Mouse (Mus musculus) heart, embryonic 11.5 days (tissue): ENCODE data around the gene Cadm1. TPM values are rescaled to one million over a fixed set of nuclear protein-coding genes. Genes with fewer than 3 reads are reported as not detected.

Source experiments
- ATAC-seq: fragments of 200-750 bp; cut with Nextera tagmentation; replicated peaks from 2 replicates; pipeline ENCODE4 v1.8.0; 2017; ENCODE audit warnings: moderate library complexity; ENCODE audit not compliant: insufficient number of reproducible peaks, low FRiP score, low TSS enrichment
- H3K27ac ChIP-seq: fragments of 300-500 bp; sonication (generic); 2 replicates; pipeline ENCODE4 v1.5.1; 2014; ENCODE audit warnings: mild to moderate bottlenecking, low read depth, low read length
- H3K27me3 ChIP-seq: fragments of 300-500 bp; sonication (generic); 2 replicates; pipeline ENCODE4 v1.6.1; 2014; ENCODE audit warnings: mild to moderate bottlenecking, low read length, mixed read lengths; ENCODE audit not compliant: control insufficient read depth, insufficient read depth
- H3K36me3 ChIP-seq: fragments of 300-500 bp; sonication (generic); 2 replicates; pipeline ENCODE4 v1.6.1; 2014; ENCODE audit warnings: mild to moderate bottlenecking, low read length, moderate library complexity, mixed read lengths; ENCODE audit not compliant: control insufficient read depth, insufficient read depth
- H3K4me1 ChIP-seq: fragments of 300-500 bp; sonication (generic); 2 replicates; pipeline ENCODE4 v1.6.1; 2014; ENCODE audit warnings: low read length; ENCODE audit not compliant: control insufficient read depth, insufficient read depth
- H3K4me2 ChIP-seq: fragments of 300-500 bp; sonication (generic); 2 replicates; pipeline ENCODE4 v1.6.1; 2014; ENCODE audit warnings: mild to moderate bottlenecking, moderate library complexity
- H3K4me3 ChIP-seq: fragments of 300-500 bp; sonication (generic); 2 replicates; pipeline ENCODE4 v1.5.1; 2014; ENCODE audit warnings: low read depth, low read length
- H3K9ac ChIP-seq: fragments of 300-500 bp; sonication (generic); 2 replicates; pipeline ENCODE4 v1.6.1; 2014; ENCODE audit warnings: mild to moderate bottlenecking, low read depth, low read length, moderate library complexity
- H3K9me3 ChIP-seq: fragments of 300-500 bp; sonication (generic); replicated peaks from 2 replicates; pipeline ENCODE4 v1.6.1; 2016; ENCODE audit warnings: low read length; ENCODE audit not compliant: control insufficient read depth
- WGBS: fragments of 180-500 bp; shearing (Covaris S2); extraction: QIAGEN DNeasy Blood & Tissue Kit; methylation state at CpG from one replicate; pipeline ENCODE4 v1.1.7; 2014; ENCODE audit not compliant: insufficient replicate concordance; 5-methylcytosine and 5-hydroxymethylcytosine counted together
- polyA plus RNA-seq: library from polyadenylated mRNA; unstranded; fragments of >200 nt; fragmentation: Nextera tagmentation; extraction: Ambion mirVana; gene quantifications from 2 replicates; pipeline ENCODE4 v1.2.1, GENCODE M21; 2014

Cadm1 gene
- polyA plus RNA-seq, 1 experiment from 2014 or later: 30.3 TPM

DNA sequence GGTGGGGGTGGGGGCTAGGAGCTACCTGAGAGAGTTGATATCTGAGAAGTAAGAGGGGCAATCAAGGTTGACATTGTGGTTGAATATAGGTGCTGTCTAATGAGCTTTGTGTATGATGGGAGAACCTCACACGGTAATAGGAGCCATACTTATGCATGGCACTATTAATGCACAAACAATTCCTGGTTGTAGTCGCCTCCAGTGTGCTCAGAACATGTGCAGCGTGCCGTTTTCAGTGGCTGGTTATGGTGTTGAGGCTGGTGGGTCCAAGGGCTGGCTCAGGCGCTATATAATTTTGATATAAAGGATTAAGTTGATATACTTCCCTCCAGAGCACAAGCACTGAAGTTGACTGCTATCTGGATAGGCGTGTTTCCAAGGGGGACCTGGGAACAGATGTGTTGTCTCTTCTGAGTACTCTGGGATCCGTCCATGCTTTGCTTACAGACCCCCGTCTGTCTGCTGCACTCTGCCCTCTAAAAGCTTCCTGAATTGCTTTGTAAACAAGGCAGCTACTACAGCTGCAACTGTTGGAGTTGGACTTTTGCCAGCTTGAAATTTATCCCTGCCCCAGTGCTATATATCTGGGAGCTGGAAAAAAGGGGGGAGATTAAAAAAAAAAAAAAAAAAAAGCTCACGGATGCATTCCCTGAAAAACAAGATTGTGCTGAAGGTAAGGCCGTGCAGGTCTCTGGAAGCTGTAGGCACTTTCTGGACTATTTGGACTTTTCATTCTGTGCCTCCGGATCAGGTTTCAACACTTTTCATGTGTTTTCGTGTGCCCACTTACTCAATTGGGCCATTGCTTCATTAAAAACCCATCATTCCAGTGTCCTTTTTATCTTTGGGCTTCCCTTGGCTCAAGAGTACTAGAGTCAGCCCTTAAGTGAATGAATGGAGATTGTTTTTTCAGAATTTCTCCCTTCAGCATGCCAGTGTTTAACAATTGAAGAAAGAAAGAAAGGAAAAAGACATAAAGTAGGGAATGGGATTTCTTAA lies 93.8 kb downstream of the Cadm1 start:
- Histone ChIP-seq H3K27ac (no peak overlapping the region), H3K9ac (no peak overlapping the region), H3K4me1 (peaks cover 7% of the 10 kb centered on the region), H3K27me3 (no peaks in the 10 kb centered on the region), H3K4me2 (no peak overlapping the region), H3K9me3 (no peaks in the 10 kb centered on the region), H3K36me3 (no peaks in the 10 kb centered on the region), H3K4me3 (no peak overlapping the region)
- ATAC-seq: no peak
- 53% methylated on average over 12 of the region's 12 CpGs for WGBS

DNA sequence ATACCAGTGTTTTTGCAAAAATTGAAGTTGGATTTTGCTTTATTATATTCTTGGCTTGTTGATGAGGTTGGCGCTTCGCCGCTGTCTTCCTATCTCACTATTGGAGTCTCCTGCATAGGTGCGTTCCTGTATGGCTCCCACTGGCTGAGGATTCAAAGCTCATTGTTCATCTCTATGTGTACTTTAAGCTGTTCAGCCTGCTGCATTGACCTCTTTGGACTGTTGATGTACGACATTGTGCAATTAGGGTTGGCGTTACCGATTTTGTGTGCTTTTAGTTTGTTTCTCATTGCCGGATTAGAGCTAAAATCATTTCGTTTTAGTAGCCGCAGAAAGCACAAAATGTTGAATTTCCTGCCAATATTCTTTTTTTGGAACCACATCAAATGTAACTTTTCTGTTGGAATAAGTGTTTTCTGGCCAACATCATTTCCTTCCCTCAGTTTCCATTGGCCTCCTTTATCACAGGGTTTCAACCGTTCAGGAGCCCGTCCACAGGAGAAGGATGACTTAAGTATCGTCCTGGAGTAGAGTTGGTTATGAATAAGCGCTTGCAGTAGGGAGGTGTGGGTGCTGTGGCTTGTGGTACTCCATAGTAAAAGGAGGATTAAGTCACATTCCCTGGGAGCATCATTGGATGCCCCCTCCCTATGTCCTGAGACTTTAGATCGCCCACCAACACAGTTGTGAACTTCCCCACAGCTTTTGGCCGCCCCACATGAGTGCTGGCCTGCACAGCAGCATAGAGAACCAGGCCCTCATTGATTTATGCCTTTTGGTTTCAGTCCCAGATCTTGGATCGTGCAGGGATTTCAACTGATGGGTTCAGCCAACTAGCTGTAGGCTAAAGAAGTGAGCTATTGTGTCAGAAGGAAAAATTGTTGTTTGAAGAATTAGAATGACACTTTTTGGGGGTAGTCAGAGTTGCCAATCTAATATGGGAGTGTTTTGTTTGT lies 94.9 kb downstream of the Cadm1 start:
- no peak overlapping the region for H3K4me3 ChIP-seq
- H3K4me2 ChIP-seq: no peak overlapping the region
- no peaks in the 10 kb centered on the region for H3K36me3 ChIP-seq
- H3K27ac ChIP-seq: no peak overlapping the region
- H3K4me1 ChIP-seq: no peaks in the 10 kb centered on the region
- WGBS: 83% methylated on average over 17 of the region's 17 CpGs
- H3K9me3 ChIP-seq: no peaks in the 10 kb centered on the region
- H3K9ac ChIP-seq: no peak overlapping the region
- ATAC-seq: no peak
- H3K27me3 ChIP-seq: no peaks in the 10 kb centered on the region

DNA sequence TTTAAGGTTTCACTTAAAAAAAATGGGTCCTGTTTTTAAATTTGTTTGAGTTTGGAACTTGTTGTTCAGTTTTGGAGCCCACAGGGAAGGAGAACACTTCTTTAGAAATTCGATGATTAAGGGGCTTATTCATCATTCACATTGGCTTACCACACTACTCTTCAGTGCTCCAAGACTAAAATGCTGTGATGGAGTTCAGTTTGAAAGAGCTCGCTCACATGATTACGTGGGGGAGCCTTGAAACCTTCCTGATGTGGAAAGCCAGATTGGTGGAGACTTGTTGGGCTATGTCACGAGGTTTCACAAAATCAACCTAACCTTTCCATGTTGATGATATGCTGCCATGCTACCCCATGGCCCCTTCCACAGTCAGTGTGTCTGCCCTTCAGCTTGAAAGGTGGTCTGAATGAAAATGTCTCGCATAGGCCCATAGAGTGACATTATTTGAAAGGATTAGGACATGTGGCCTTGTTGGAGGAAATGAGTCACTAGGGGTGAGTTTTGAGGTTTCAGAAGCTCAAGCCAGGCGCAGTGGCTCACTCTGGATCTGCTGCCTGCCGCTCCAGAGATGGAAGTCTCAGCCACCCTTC lies 95.7 kb downstream of the Cadm1 start:
- Histone ChIP-seq H3K4me2 (no peak overlapping the region), H3K4me3 (no peak overlapping the region), H3K36me3 (no peaks in the 10 kb centered on the region), H3K9ac (no peak overlapping the region), H3K27me3 (no peaks in the 10 kb centered on the region), H3K4me1 (no peaks in the 10 kb centered on the region), H3K9me3 (no peaks in the 10 kb centered on the region), H3K27ac (no peak overlapping the region)
- WGBS: 83% methylated on average over 7 of the region's 7 CpGs
- no peak for ATAC-seq

GRCm38 (mm10) chr9:47627966-47628365 lies 98.0 kb downstream of the Cadm1 start:
- H3K27me3 ChIP-seq: no peaks in the 10 kb centered on the region
- 75% methylated on average over 2 of the region's 2 CpGs for WGBS
- H3K9me3 ChIP-seq: no peaks in the 10 kb centered on the region
- no peak overlapping the region for H3K4me3 ChIP-seq
- no peaks in the 10 kb centered on the region for H3K4me1 ChIP-seq
- H3K4me2 ChIP-seq: no peak overlapping the region
- H3K9ac ChIP-seq: no peak overlapping the region
- H3K27ac ChIP-seq: no peak overlapping the region
- no peaks in the 10 kb centered on the region for H3K36me3 ChIP-seq
- ATAC-seq: no peak

DNA sequence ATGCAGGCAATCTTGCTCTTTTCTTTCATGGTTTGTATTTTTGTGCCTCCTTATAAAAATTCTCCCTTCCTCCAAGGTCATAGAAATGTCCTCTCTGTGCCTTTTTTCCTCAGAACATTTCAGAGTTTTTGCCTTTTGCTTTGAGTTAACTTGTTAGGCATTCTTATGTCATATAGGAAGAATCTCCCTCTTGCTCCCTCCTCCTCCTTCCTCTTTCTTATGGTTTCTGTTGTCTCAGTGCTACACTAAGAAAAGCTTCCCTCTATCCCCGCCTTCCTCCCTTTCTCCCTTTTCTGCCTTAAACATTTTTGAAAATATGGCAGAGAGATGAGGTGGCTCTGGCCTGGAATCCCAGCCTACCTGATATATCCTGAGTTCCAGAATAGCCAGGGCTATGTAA lies 98.6 kb downstream of the Cadm1 start:
- Histone ChIP-seq H3K4me1 (no peaks in the 10 kb centered on the region), H3K4me3 (no peak overlapping the region), H3K4me2 (no peak overlapping the region), H3K36me3 (no peaks in the 10 kb centered on the region), H3K9ac (no peak overlapping the region), H3K9me3 (no peaks in the 10 kb centered on the region), H3K27ac (no peak overlapping the region), H3K27me3 (no peaks in the 10 kb centered on the region)
- no peak for ATAC-seq
- 75% methylated on average over 1 of the region's 1 CpGs for WGBS

GRCm38 (mm10) chr9:47634695-47635094 lies 104.7 kb downstream of the Cadm1 start:
- ATAC-seq: no peak
- Histone ChIP-seq H3K9ac (no peak overlapping the region), H3K27me3 (no peaks in the 10 kb centered on the region), H3K9me3 (no peaks in the 10 kb centered on the region), H3K36me3 (no peaks in the 10 kb centered on the region), H3K4me1 (no peaks in the 10 kb centered on the region), H3K4me3 (no peak overlapping the region), H3K4me2 (no peak overlapping the region), H3K27ac (no peak overlapping the region)
- 70% methylated on average over 3 of the region's 3 CpGs for WGBS

GRCm38 (mm10) chr9:47642663-47643062 lies 112.7 kb downstream of the Cadm1 start:
- 52% methylated on average over 4 of the region's 4 CpGs for WGBS

GRCm38 (mm10) chr9:47645056-47645455 lies 115.1 kb downstream of the Cadm1 start:
- no peak overlapping the region for H3K27ac ChIP-seq
- no peaks in the 10 kb centered on the region for H3K36me3 ChIP-seq
- no peak overlapping the region for H3K4me2 ChIP-seq
- 0 out of 2 replicates have a peak, but pooled peaks cover 3% of the 10 kb centered on the region for H3K4me1 ChIP-seq
- H3K27me3 ChIP-seq: no peaks in the 10 kb centered on the region
- ATAC-seq: no peak
- WGBS: 93% methylated on average over 2 of the region's 2 CpGs
- no peak overlapping the region for H3K4me3 ChIP-seq
- H3K9ac ChIP-seq: no peak overlapping the region
- no peaks in the 10 kb centered on the region for H3K9me3 ChIP-seq

More at GRCm38 (mm10) chr9:47642663-47643062, 112.7 kb downstream of the Cadm1 start:
- Histone ChIP-seq H3K4me2 (no peak overlapping the region), H3K4me1 (no peaks in the 10 kb centered on the region), H3K27ac (no peak overlapping the region), H3K9ac (no peak overlapping the region), H3K4me3 (no peak overlapping the region), H3K9me3 (no peaks in the 10 kb centered on the region), H3K27me3 (no peaks in the 10 kb centered on the region), H3K36me3 (no peaks in the 10 kb centered on the region)
- ATAC-seq: no peak
